Mouse (Mus musculus) testis, adult 2 months (tissue): ENCODE measurements at regions not wholly inside any gene's neighbourhood (a gene's known extent, or its start where the extent isn't known, plus 50 kb on each side); places are given as distances from the start of the nearest gene placed in this dataset.

Experiments
- CTCF ChIP-seq: fragments of 200-500 bp; IDR thresholded peaks from 2 replicates; pipeline ENCODE4 v1.5.1; 2012; ENCODE audit warnings: low read depth, mild to moderate bottlenecking, inconsistent platforms, low read length, moderate library complexity; ENCODE audit not compliant: control insufficient read depth, insufficient read depth, insufficient replicate concordance
- POLR2A ChIP-seq: fragments of 200-500 bp; IDR thresholded peaks from 2 replicates; pipeline ENCODE4 v1.6.1; 2012; ENCODE audit warnings: low read depth, mild to moderate bottlenecking, inconsistent platforms, low read length, moderate library complexity; ENCODE audit not compliant: control insufficient read depth

- TF ChIP-seq CTCF (no peak), POLR2A (no peak)
These were observed 95.8 kb upstream of the Egln3 start for GRCm38 (mm10) chr12:54299506-54299905.
